Mouse (Mus musculus) kidney, postnatal 0 days (tissue): ENCODE measurements at regions not wholly inside any gene's neighbourhood (a gene's known extent, or its start where the extent isn't known, plus 50 kb on each side); places are given as distances from the start of the nearest gene placed in this dataset.

Source experiments
- ATAC-seq: fragments of 200-750 bp; cut with Nextera tagmentation; replicated peaks from 2 replicates; pipeline ENCODE4 v1.8.0; 2017; ENCODE audit warnings: low read depth, moderate number of reproducible peaks, moderate TSS enrichment, moderate library complexity; ENCODE audit not compliant: low FRiP score
- DNase-seq: peaks from one replicate; pipeline ENCODE4 v3.0.0-alpha.2; 2016; ENCODE audit warnings: low spot score
- H3K27ac ChIP-seq: fragments of 300-500 bp; sonication (generic); 2 replicates; pipeline ENCODE4 v1.5.1; 2014; ENCODE audit warnings: mild to moderate bottlenecking
- H3K27me3 ChIP-seq: fragments of 300-500 bp; sonication (generic); 2 replicates; pipeline ENCODE4 v1.6.1; 2014; ENCODE audit warnings: low read length, mixed read lengths; ENCODE audit not compliant: insufficient read depth
- H3K36me3 ChIP-seq: fragments of 300-500 bp; sonication (generic); 2 replicates; pipeline ENCODE4 v1.6.1; 2014; ENCODE audit warnings: low read length, mixed read lengths; ENCODE audit not compliant: insufficient read depth
- H3K4me1 ChIP-seq: fragments of 300-500 bp; sonication (generic); replicated peaks from 2 replicates; pipeline ENCODE4 v1.6.1; 2014; ENCODE audit warnings: antibody characterized with exemption, low read length, mixed read lengths; ENCODE audit not compliant: insufficient read depth
- H3K4me2 ChIP-seq: fragments of 300-500 bp; sonication (generic); 2 replicates; pipeline ENCODE4 v1.6.1; 2014; ENCODE audit warnings: mild to moderate bottlenecking, low read length, moderate library complexity, mixed read lengths
- H3K4me3 ChIP-seq: fragments of 300-500 bp; sonication (generic); replicated peaks from 2 replicates; pipeline ENCODE4 v1.5.1; 2014; ENCODE audit warnings: low read depth, low read length
- H3K9ac ChIP-seq: fragments of 300-500 bp; sonication (generic); 2 replicates; pipeline ENCODE4 v1.6.1; 2014; ENCODE audit warnings: low read depth, low read length
- H3K9me3 ChIP-seq: fragments of 300-500 bp; sonication (generic); replicated peaks from 2 replicates; pipeline ENCODE4 v1.6.1; 2016; ENCODE audit warnings: low read length, inconsistent platforms, mixed read lengths
- CTCF ChIP-seq: IDR thresholded peaks from 2 replicates; pipeline ENCODE4 v1.5.1; 2016; ENCODE audit warnings: antibody characterized with exemption, low read depth, mild to moderate bottlenecking, moderate library complexity
- WGBS: fragments of 180-500 bp; shearing (Covaris S2); extraction: QIAGEN DNeasy Blood & Tissue Kit; methylation state at CpG from one replicate; pipeline ENCODE4 v1.1.7; 2014; 5-methylcytosine and 5-hydroxymethylcytosine counted together

DNA sequence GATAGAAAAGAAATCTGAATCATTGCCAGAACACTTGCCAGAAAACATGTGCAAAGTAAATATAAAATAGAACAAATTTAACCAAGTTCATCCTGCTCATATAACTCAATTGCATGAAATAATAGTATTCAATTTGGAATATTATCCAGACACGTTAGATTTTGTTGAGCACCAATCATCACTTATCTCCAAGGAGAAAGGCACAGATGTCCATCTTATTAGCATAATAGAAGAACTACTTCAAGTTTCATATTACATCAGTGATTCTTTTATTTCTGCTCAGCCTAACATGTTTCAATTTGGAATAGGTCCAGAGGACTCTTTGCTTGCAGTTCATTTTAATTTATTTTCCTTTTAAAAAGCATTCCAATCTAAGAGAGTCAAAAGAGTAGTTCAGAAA is 383.6 kb upstream of the Cypt1 start:
- H3K4me2 ChIP-seq, result no peak overlapping the region
- H3K4me3 ChIP-seq, result no peak overlapping the region
- DNase-seq, result peak; percentile 14
- no peak overlapping the region for H3K27ac ChIP-seq
- no peak for ATAC-seq
- no peak overlapping the region for H3K9ac ChIP-seq
- H3K36me3 ChIP-seq, result no peaks in the 10 kb centered on the region
- WGBS, result 63% methylated on average over 1 of the region's 1 CpGs
- no peaks in the 10 kb centered on the region for H3K9me3 ChIP-seq
- no peak for TF ChIP-seq CTCF
- no peaks in the 10 kb centered on the region for H3K27me3 ChIP-seq
- no peaks in the 10 kb centered on the region for H3K4me1 ChIP-seq
